Mouse (Mus musculus) thymus, adult 2 months (tissue): ENCODE measurements around the gene AI464131. TPM values are rescaled to one million over a fixed set of nuclear protein-coding genes. Genes with fewer than 3 reads are reported as not detected.
A peak's percentile ranks its signal among the peaks of the same experiment; 100 is the strongest.
"Not testable (repeated sequence)": the region's sequence is repeated elsewhere in the genome, so short reads cannot be mapped to it uniquely, and the experiment has no call there.

ENCODE experiments used
- DNase-seq: peaks from one replicate; pipeline ENCODE4 v3.0.0; 2021
- H3K27ac ChIP-seq: fragments of 200-500 bp; 2 replicates; pipeline ENCODE4 v1.5.1; 2012; ENCODE audit warnings: low read length, control low read depth; ENCODE audit not compliant: control insufficient read depth, insufficient read depth
- H3K27me3 ChIP-seq: fragments of 200-500 bp; 2 replicates; pipeline ENCODE4 v1.6.1; 2012; ENCODE audit warnings: mild to moderate bottlenecking, low read length, moderate library complexity, mixed read lengths; ENCODE audit not compliant: control insufficient read depth, insufficient read depth
- H3K36me3 ChIP-seq: fragments of 200-500 bp; 2 replicates; pipeline ENCODE4 v1.6.1; 2012; ENCODE audit warnings: mild to moderate bottlenecking, low read length, moderate library complexity; ENCODE audit not compliant: control insufficient read depth, insufficient read depth
- H3K4me1 ChIP-seq: fragments of 200-500 bp; replicated peaks from 2 replicates; pipeline ENCODE4 v1.6.1; 2012; ENCODE audit warnings: low read length; ENCODE audit not compliant: control insufficient read depth, insufficient read depth
- H3K4me3 ChIP-seq: fragments of 200-500 bp; 2 replicates; pipeline ENCODE4 v1.5.1; 2012; ENCODE audit warnings: mild to moderate bottlenecking, low read length, control low read depth, moderate library complexity; ENCODE audit not compliant: control insufficient read depth, insufficient read depth
- CTCF ChIP-seq: fragments of 200-500 bp; IDR thresholded peaks from 2 replicates; pipeline ENCODE4 v1.5.1; 2012; ENCODE audit warnings: mild to moderate bottlenecking, control low read depth, low read length, moderate library complexity, borderline replicate concordance; ENCODE audit not compliant: control insufficient read depth, poor library complexity, insufficient read depth; ENCODE audit errors: extremely low read depth
- POLR2A ChIP-seq: fragments of 200-500 bp; IDR thresholded peaks from 2 replicates; pipeline ENCODE4 v1.6.1; 2012; ENCODE audit warnings: mild to moderate bottlenecking, low read length, control low read depth, moderate library complexity; ENCODE audit not compliant: control insufficient read depth, poor library complexity, insufficient read depth; ENCODE audit errors: extremely low read depth
- WGBS: fragments of 180-500 bp; shearing (Covaris S2); methylation state at CpG from one replicate; pipeline ENCODE4 v1.1.7; 2018; 5-methylcytosine and 5-hydroxymethylcytosine counted together
- polyA plus RNA-seq: library from polyadenylated mRNA; depleted of rRNA; stranded (reverse); fragments of >200 nt; gene quantifications from 2 replicates; pipeline ENCODE4 v1.2.3, GENCODE M21; 2012; rRNA removed

The AI464131 gene
- polyA plus RNA-seq, 1 experiment: 2.6 TPM

DNA sequence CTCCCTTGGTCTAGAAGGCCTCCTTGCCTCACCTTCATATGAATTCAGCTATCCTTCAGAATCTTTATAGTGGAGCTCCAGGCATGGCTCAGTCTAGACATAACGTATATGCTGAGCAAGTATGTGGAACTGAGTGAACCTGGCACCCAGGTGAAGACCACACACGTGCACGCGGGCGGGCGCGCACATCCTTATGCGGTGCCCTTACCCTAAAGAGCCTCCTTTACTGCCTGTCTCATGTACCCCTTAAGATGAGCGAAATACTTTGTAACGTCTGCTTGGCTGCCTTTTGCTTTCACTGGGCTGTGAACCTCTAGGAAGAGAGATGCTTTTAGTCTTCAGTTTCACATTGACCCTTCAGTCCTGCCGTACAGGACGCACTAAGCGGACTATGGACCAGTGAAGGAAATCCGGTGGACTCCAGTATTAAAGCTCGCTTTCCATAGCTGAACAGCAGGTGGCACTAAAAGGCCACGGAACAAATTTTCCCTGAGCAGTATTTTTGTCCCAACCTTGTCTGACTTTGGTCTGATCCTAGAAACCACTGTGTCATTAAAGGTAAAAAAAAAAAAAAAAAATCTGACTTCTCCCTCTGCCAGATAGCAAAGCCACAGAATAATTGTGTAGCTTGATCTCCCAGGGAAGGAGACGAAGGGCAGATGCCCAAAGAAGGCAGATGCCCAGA, 34.3 kb downstream of the AI464131 start:
- peaks cover 2% of the 10 kb centered on the region for H3K4me1 ChIP-seq
- TF ChIP-seq CTCF (no peak), POLR2A (no peak)
- DNase-seq: peak; percentile 29
- no peak overlapping the region for H3K27ac ChIP-seq
- H3K4me3 ChIP-seq: no peak overlapping the region
- no peaks in the 10 kb centered on the region for H3K27me3 ChIP-seq
- WGBS: 54% methylated on average over 17 of the region's 17 CpGs
- no peaks in the 10 kb centered on the region for H3K36me3 ChIP-seq

DNA sequence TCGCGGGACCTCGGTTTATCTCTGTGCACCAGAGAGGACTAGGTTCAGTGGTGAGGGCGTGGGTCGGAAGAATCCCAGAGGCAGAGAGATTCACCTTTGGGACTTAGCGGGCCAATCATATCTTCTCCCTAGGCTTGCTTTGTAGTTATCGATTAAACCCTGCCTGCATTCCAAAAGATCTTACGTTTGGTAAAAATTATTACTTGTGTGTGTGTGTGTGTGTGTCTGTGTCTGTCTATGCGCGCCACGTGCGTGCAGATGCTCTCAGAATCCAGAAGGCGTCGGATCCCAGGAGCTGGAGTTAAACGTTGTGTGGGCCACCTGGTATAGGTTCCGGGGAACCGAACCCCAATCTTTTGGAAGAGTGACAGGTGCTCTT, 37.6 kb downstream of the AI464131 start:
- peaks cover 5% of the 10 kb centered on the region for H3K4me1 ChIP-seq
- 21% methylated on average over 17 of the region's 17 CpGs for WGBS
- peak overlapping the region; percentile 63 for H3K4me3 ChIP-seq
- H3K36me3 ChIP-seq: no peaks in the 10 kb centered on the region
- TF ChIP-seq CTCF (no peak), POLR2A (no peak)
- H3K27ac ChIP-seq: no peak overlapping the region
- DNase-seq: no peak
- H3K27me3 ChIP-seq: no peaks in the 10 kb centered on the region

DNA sequence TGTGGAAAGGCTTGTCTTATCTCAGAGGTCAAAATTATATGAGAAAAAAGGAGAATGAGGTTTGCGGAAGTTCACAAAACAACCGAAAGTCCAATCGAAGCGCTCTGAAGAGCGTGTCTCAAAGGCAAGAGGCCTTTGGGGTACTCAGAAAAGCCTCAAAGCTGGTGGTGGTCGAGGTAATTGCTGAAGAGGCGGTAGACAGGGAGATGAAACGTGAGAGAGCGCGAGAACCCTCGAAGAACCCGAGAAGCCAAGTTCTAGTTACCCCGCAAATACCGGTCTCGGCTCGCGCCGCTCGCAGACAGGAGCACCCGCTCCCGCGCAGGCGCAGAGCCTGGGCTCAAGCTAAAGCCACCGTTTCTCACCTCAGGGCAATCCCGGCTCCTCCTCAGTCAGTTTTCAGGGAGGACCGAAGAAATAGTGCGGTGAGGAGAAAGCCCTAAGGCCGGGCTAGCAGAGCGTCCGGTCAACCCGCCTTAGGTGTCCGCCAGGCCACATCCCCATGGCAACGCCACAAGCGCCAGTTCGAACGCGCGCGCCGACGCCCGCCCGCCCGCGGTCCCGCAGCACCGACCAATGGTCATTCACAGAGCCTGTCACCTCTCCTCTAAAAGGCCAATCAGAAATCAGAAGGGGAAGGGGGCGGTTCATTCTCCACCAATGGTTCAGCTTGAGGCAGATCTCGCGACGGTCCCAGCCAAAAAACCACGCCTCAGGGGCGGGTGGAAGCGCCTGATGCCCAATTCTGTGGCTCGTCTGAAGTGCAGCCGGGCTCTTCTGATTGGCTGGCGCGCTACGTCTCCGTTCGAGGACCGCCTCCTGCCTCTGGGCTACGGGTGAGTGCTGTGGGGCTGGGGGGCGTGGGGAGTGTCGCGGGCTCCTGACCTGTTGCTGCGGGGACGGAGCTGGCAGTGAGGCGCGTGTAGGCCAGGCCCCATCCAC, 38.3 kb downstream of the AI464131 start, which contains the start of the genes Kif24 and Nudt2:
Kif24 (minus strand) TSS at position 543 of the 942 bp plus-strand sequence.
Nudt2 (plus strand) TSS at position 807 of the 942 bp plus-strand sequence.
- DNase-seq: peak; percentile 98
- under 1% methylated on average over 70 of the region's 70 CpGs for WGBS
- Histone ChIP-seq H3K36me3 (no peaks in the 10 kb centered on the region), H3K4me1 (peaks cover 5% of the 10 kb centered on the region), H3K27ac (peak within 1 kb of the TSS; percentile 18; the same call in 1 of the 2 replicates), H3K4me3 (peak within 1 kb of the TSS; percentile 73), H3K27me3 (no peaks in the 10 kb centered on the region)
- TF ChIP-seq CTCF: peak; percentile 59; the same call in 1 of the 2 replicates
- TF ChIP-seq POLR2A: peak; percentile 34; the same call in 1 of the 2 replicates

DNA sequence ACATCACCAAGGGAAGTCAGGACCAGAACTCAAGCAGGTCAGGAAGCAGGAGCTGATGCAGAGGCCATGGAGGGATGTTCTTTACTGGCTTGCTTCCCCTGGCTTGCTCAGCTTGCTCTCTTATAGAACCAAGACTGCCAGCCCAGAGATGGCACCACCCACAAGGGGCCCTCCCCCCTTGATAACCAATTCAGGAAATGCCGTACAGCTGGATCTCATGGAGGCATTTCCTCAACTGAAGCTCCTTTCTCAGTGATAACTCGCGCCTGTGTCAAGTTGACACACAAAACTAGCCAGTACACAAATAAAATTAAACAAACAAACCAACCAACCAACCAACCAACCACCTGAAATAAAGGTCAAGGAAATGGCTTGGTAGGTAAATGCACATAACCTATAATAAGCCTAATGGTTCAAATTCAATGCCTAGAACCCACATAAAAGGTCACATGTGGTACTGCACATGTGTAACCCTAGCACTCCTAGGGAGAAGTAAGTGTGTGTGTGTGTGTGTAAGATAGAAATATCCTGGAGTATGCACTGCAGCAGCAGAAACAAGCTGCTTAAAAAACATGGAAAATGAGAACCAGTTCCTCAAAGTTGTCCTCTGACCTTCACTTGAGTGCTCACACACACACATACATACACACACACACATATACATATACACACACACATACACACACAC, 39.7 kb downstream of the AI464131 start:
- not testable (repeated sequence) for H3K27me3 ChIP-seq

GRCm38 (mm10) chr4:41460690-41461089, 42.2 kb downstream of the AI464131 start:
- H3K4me3 ChIP-seq: no peak overlapping the region
- 98% methylated on average over 1 of the region's 1 CpGs for WGBS
- TF ChIP-seq CTCF (no peak), POLR2A (no peak)
- H3K27ac ChIP-seq: no peak overlapping the region
- no peaks in the 10 kb centered on the region for H3K36me3 ChIP-seq
- DNase-seq: no peak
- peaks cover 5% of the 10 kb centered on the region for H3K4me1 ChIP-seq
- H3K27me3 ChIP-seq: no peaks in the 10 kb centered on the region

More for the DNA sequence above, 39.7 kb downstream of the AI464131 start:
- H3K36me3 ChIP-seq, H3K27ac ChIP-seq, H3K4me1 ChIP-seq, H3K4me3 ChIP-seq: not testable (repeated sequence)
- DNase-seq: peak; percentile 26
- 13% methylated on average over 3 of the region's 3 CpGs for WGBS

DNA sequence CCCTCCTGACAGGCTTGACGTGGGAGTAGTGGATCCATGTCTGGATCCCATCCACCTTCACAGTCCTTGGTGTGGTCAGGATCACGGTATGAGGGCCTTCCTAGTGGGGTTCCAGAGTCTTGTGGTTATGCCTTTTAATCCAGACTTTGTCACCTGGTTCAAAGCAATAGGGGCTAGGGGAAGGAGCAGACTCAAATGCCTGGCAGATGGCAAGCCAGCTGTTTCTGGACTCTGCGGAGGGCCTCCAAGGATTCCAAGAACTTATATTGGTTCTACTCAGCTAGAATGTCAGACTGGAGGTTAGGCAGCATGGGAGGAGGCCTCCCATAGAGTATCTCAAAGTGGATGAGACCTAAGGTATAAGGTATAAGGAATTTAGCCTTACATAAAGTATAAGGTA, 55.3 kb downstream of the AI464131 start:
- Histone ChIP-seq H3K27ac (no peak overlapping the region), H3K27me3 (no peaks in the 10 kb centered on the region), H3K4me3 (no peak overlapping the region), H3K36me3 (no peaks in the 10 kb centered on the region), H3K4me1 (no peaks in the 10 kb centered on the region)
- TF ChIP-seq POLR2A (no peak), CTCF (no peak)
- no peak for DNase-seq
- WGBS: 97% methylated on average over 3 of the region's 3 CpGs

Other genes starting within 250 kb of the AI464131 start
- 183 and 221 TPM in 2 replicates for gene Ubap2, start 227.9 kb downstream of the AI464131 start, polyA plus RNA-seq
- 37.7 and 42.9 TPM in 2 replicates for gene Dcaf12, start 188.2 kb downstream of the AI464131 start, polyA plus RNA-seq
- 23.1 and 29.2 TPM in 2 replicates for gene Ubap1, start 154.1 kb downstream of the AI464131 start, polyA plus RNA-seq
- gene Kif24, start 38.2 kb downstream of the AI464131 start, polyA plus RNA-seq: 5.6 and 9.1 TPM in 2 replicates
- gene Nudt2, start 37.9 kb downstream of the AI464131 start, polyA plus RNA-seq: 6.1 and 6.6 TPM in 2 replicates
- 0.87 and 1.7 TPM in 2 replicates for gene 1110017D15Rik, start 14.3 kb upstream of the AI464131 start, polyA plus RNA-seq
- 23.0 and 29.8 TPM in 2 replicates for gene Fam219a, start 66.5 kb upstream of the AI464131 start, polyA plus RNA-seq
- 0.18 and 0.96 TPM in 2 replicates for gene Dnaic1, start 66.7 kb upstream of the AI464131 start, polyA plus RNA-seq
- 7.5 and 10.3 TPM in 2 replicates for gene Enho, start 137.2 kb upstream of the AI464131 start, polyA plus RNA-seq
- 2.3 and 3.0 TPM in 2 replicates for gene Cntfr, start 194.0 kb upstream of the AI464131 start, polyA plus RNA-seq
- gene Il11ra1, start 196.9 kb upstream of the AI464131 start, polyA plus RNA-seq: 47.4 and 73.2 TPM in 2 replicates
- gene Rpp25l, start 210.5 kb upstream of the AI464131 start, polyA plus RNA-seq: 82.8 and 94.9 TPM in 2 replicates
- gene Dctn3, start 220.1 kb upstream of the AI464131 start, polyA plus RNA-seq: 60.5 and 72.8 TPM in 2 replicates
- gene Arid3c, start 228.1 kb upstream of the AI464131 start, polyA plus RNA-seq: 0.06 and 0.15 TPM in 2 replicates